Comparison of ENCODE assay signal across 9 mouse cellular contexts in the genomic region with DNA sequence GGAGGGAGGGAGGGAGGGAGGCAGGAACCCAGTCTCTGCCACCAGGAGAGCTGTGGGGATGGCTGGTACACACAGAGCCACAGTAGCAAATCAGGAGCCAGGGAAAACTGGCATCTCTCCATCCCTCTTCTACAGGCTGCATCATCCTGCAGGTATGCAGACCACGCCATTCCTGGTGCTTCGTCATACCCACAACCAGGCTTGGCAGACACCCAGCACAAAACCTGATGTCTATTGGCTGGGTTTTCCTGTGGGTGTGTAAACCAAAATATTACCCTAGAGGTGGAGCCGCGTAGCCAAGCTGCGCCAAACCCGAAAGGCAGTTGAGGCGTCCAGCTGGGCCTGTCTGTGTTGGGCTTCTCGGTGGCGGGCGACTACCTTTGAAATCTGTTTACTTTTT. TPM values are rescaled to one million over a fixed set of nuclear protein-coding genes. Genes with fewer than 3 reads are reported as not detected.
A peak's percentile ranks its signal among the peaks of the same experiment; 100 is the strongest.
DNase-seq lines count a peak whose midpoint lies in the region; ATAC-seq and TF ChIP-seq lines count a peak whose summit lies in the region.
"Had no signal": no experiment of that assay in that cellular context is flagged by ENCODE, and none has a peak within 500 bp of the region (broad histone marks: within the 10 kb centered on the region; RNA-seq: fewer than 3 reads in every experiment).

No protein-coding gene starts in this region.

- H3K36me3 ChIP-seq in neural tube, embryonic 13.5 days = no peaks in the 10 kb centered on the region
- no peaks in the 10 kb centered on the region for H3K36me3 ChIP-seq in hindbrain, embryonic 14.5 days (replicated peaks; ENCODE audit: control insufficient read depth, insufficient read depth)
- no peaks in the 10 kb centered on the region for H3K36me3 ChIP-seq in midbrain, postnatal 0 days (ENCODE audit: insufficient read depth, low read length)

- H3K4me3 ChIP-seq in neural tube, embryonic 13.5 days = no peak overlapping the region
- no peak overlapping the region for H3K4me3 ChIP-seq in hindbrain, embryonic 14.5 days (replicated peaks; ENCODE audit: low read length)
- no peak overlapping the region for H3K4me3 ChIP-seq in midbrain, postnatal 0 days (ENCODE audit: low read depth, low read length)

- H3K27me3 ChIP-seq in neural tube, embryonic 13.5 days = no peaks in the 10 kb centered on the region
- H3K27me3 ChIP-seq in hindbrain, embryonic 14.5 days (ENCODE audit: control insufficient read depth, insufficient read depth, low read length) = no peaks in the 10 kb centered on the region
- H3K27me3 ChIP-seq in midbrain, postnatal 0 days (ENCODE audit: insufficient read depth, low read length) = no peaks in the 10 kb centered on the region

- DNase-seq in neural tube, embryonic 10.5 days (ENCODE audit: extremely low spot score, low spot score) = no peak
- peak; percentile 57 for DNase-seq in fat pad, adult 2 months (ENCODE audit: extremely low read depth, low read depth, low spot score)
- DNase-seq in hindbrain, embryonic 14.5 days (ENCODE audit: low spot score) = peak; percentile 60
- DNase-seq in left cerebral cortex, adult 18-20 months (ENCODE audit: low spot score in 2 of 2) = peak; percentile 76 to 77
- peak; percentile 73 for DNase-seq in midbrain, postnatal 0 days (ENCODE audit: low spot score)
- no peak for DNase-seq in spleen, postnatal 36 days (ENCODE audit: low spot score in 2 of 2)
- DNase-seq in spleen, adult 12 weeks (ENCODE audit: low spot score) = no peak

- WGBS in neural tube, embryonic 13.5 days = 57% methylated on average over 10 of the region's 10 CpGs
- 47% methylated on average over 10 of the region's 10 CpGs for WGBS in hindbrain, embryonic 14.5 days
- 51% methylated on average over 10 of the region's 10 CpGs for WGBS in midbrain, postnatal 0 days

- no peak overlapping the region for H3K4me2 ChIP-seq in neural tube, embryonic 13.5 days
- no peak overlapping the region for H3K4me2 ChIP-seq in hindbrain, embryonic 14.5 days (replicated peaks)
- H3K4me2 ChIP-seq in midbrain, postnatal 0 days (ENCODE audit: low read depth, low read length, poor library complexity, severe bottlenecking) = no peak overlapping the region

- ATAC-seq in neural tube, embryonic 13.5 days (ENCODE audit: low read depth) = 0 out of 2 replicates have a peak, but pooled peaks have one; percentile 40
- ATAC-seq in hindbrain, embryonic 14.5 days (ENCODE audit: low FRiP score) = peak; percentile 32; the same call in 1 of the 2 replicates
- ATAC-seq in midbrain, postnatal 0 days (ENCODE audit: low FRiP score) = peak; percentile 25; the same call in 1 of the 2 replicates

- peaks cover 52% of the 10 kb centered on the region for H3K4me1 ChIP-seq in neural tube, embryonic 13.5 days (replicated peaks)
- peaks cover 10% of the 10 kb centered on the region for H3K4me1 ChIP-seq in hindbrain, embryonic 14.5 days (replicated peaks; ENCODE audit: control insufficient read depth, insufficient read depth, low read length)
- H3K4me1 ChIP-seq in midbrain, postnatal 0 days (ENCODE audit: insufficient read depth, low read length) = peaks cover 16% of the 10 kb centered on the region; the same call in 1 of the 2 replicates

- H3K27ac ChIP-seq in neural tube, embryonic 13.5 days (replicated peaks) = peak overlapping the region; percentile 33; the same call in 1 of the 2 replicates
- no peak overlapping the region for H3K27ac ChIP-seq in hindbrain, embryonic 14.5 days
- no peak overlapping the region for H3K27ac ChIP-seq in midbrain, postnatal 0 days (ENCODE audit: low read depth, low read length)
- H3K27ac ChIP-seq: liver, embryonic 14.5 days had no signal

- no peak overlapping the region for H3K9ac ChIP-seq in neural tube, embryonic 13.5 days
- no peak overlapping the region for H3K9ac ChIP-seq in hindbrain, embryonic 14.5 days
- H3K9ac ChIP-seq in midbrain, postnatal 0 days (replicated peaks; ENCODE audit: low read length, poor library complexity, severe bottlenecking) = no peak overlapping the region
- H3K9ac ChIP-seq: liver, embryonic 14.5 days had no signal

- H3K9me3 ChIP-seq in neural tube, embryonic 13.5 days = no peaks in the 10 kb centered on the region
- no peaks in the 10 kb centered on the region for H3K9me3 ChIP-seq in hindbrain, embryonic 14.5 days (ENCODE audit: control insufficient read depth, low read length)
- no peaks in the 10 kb centered on the region for H3K9me3 ChIP-seq in midbrain, postnatal 0 days (ENCODE audit: low read length)

- no peak for TF ChIP-seq CTCF in midbrain, postnatal 0 days (IDR thresholded peaks at IDR 0.05)

RNA-seq across cellular contexts. Expression of a gene that starts 17.5 kb away (rescaled TPM):
- polyA plus RNA-seq in neural tube, embryonic 13.5 days (2015; fragmentation: Nextera tagmentation; extraction: Ambion mirVana) = 48.1 and 52.1 TPM in 2 replicates
- polyA plus RNA-seq in hindbrain, embryonic 14.5 days (2014; fragmentation: Nextera tagmentation; extraction: Ambion mirVana) = 39.8 and 42.7 TPM in 2 replicates
- 1 to 10 TPM; 7.4 to 7.6 TPM for total RNA-seq in left cerebral cortex, adult 18-20 months (2021)
- 25.9 and 28.7 TPM in 2 replicates for total RNA-seq in midbrain, postnatal 0 days (2014; rRNA removed)
- polyA plus RNA-seq in midbrain, postnatal 0 days (2015; fragmentation: Nextera tagmentation; extraction: Ambion mirVana) = 36.1 and 43.5 TPM in 2 replicates

RNA-seq across cellular contexts. Expression of a gene that starts 33.8 kb away (rescaled TPM):
- 0.99 and 1.1 TPM in 2 replicates for polyA plus RNA-seq in neural tube, embryonic 13.5 days (2015; fragmentation: Nextera tagmentation; extraction: Ambion mirVana)
- polyA plus RNA-seq in hindbrain, embryonic 14.5 days (2014; fragmentation: Nextera tagmentation; extraction: Ambion mirVana) = 0.73 and 1.4 TPM in 2 replicates
- total RNA-seq in left cerebral cortex, adult 18-20 months (2021) = 1 to 10 TPM; 2.1 to 2.8 TPM
- 2.6 and 3.5 TPM in 2 replicates for total RNA-seq in midbrain, postnatal 0 days (2014; rRNA removed)
- polyA plus RNA-seq in midbrain, postnatal 0 days (2015; fragmentation: Nextera tagmentation; extraction: Ambion mirVana) = 2.2 and 2.6 TPM in 2 replicates

RNA-seq across cellular contexts. Expression of a gene that starts 51.5 kb away (rescaled TPM):
- 0.63 and 0.81 TPM in 2 replicates for polyA plus RNA-seq in neural tube, embryonic 13.5 days (2015; fragmentation: Nextera tagmentation; extraction: Ambion mirVana)
- polyA plus RNA-seq in hindbrain, embryonic 14.5 days (2014; fragmentation: Nextera tagmentation; extraction: Ambion mirVana) = 0.08 and 0.31 TPM in 2 replicates
- total RNA-seq in left cerebral cortex, adult 18-20 months (2021) = not detected
- total RNA-seq in midbrain, postnatal 0 days (2014; rRNA removed) = 0.24 and 0.38 TPM in 2 replicates
- 0.09 and 0.25 TPM in 2 replicates for polyA plus RNA-seq in midbrain, postnatal 0 days (2015; fragmentation: Nextera tagmentation; extraction: Ambion mirVana)

Comparison
In these comparisons a context has a peak if more than half of its experiments do, and no peak if none do; other contexts are left out.
1. DNase-seq: peak in fat pad, adult 2 months (single experiment), hindbrain, embryonic 14.5 days (single experiment), left cerebral cortex, adult 18-20 months (2 of 2) and midbrain, postnatal 0 days (single experiment); none in neural tube, embryonic 10.5 days (single experiment), spleen, postnatal 36 days (0 of 2) and spleen, adult 12 weeks (single experiment).
2. Peak in every context shown above with its lines, with median percentiles within 50 percentile points of each other: ATAC-seq.